Mouse (Mus musculus): ENCODE results near the gene Dpagt1. TPM values are rescaled to one million over a fixed set of nuclear protein-coding genes. Genes with fewer than 3 reads are reported as not detected.
"Not testable (repeated sequence)": the region's sequence is repeated elsewhere in the genome, so short reads cannot be mapped to it uniquely, and the experiment has no call there.

Gene Dpagt1
- polyA plus RNA-seq, 1 experiment = 0.15 TPM

DNA sequence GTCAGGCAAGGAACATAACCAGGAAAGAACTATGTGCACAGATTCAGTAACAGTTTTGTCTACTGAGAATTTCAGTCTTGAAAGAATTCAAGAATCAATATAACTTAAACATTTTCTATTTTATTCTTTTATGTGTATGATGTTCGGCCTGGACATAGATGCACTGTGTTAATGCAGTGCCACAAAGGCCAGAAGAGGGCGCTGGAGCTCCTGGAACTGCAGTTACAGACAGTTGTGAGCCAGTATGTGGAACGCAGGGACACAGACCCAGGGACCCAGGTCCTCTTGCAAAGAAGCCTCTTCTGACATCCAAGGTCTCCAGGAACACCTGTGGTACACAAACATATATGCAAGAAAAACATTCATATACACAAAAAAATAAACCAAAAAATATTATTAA, 38.7 kb downstream of the Dpagt1 start:
- Histone ChIP-seq H3K36me3 (ENCODE audit: control insufficient read depth) (peaks cover 6% of the 10 kb centered on the region), H3K4me3 (replicated peaks) (no peak overlapping the region), H3K27me3 (ENCODE audit: control insufficient read depth) (no peaks in the 10 kb centered on the region), H3K4me1 (ENCODE audit: control insufficient read depth) (peaks cover 23% of the 10 kb centered on the region), H3K9me3 (ENCODE audit: control insufficient read depth, low read length) (no peaks in the 10 kb centered on the region)
- TF ChIP-seq GATA1 (IDR thresholded peaks at IDR 0.05; ENCODE audit: low read length) (no peak), TAL1 (IDR thresholded peaks at IDR 0.05; ENCODE audit: low read length) (no peak)

DNA sequence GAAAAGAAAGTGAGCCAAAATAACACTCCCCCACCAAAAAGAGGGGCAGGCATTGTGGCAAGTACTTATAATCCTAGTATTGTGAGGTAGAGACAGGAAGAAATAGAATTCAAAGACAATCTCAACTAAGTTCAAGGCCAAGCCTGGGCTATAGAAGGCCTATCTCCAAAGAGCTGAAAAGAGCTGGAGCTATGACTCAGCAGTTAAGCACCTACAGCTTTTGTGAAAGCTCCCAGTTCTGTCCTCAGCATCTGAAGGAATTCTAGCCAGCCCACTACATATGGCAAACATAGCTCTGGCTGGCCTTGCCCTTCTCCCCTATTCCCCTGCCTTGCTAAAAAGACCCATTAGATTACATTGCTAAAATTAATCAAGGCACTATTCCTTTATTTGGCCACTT, 47.6 kb downstream of the Dpagt1 start:
- no peaks in the 10 kb centered on the region for H3K36me3 ChIP-seq (ENCODE audit: control insufficient read depth)
- TF ChIP-seq GATA1 (IDR thresholded peaks at IDR 0.05; ENCODE audit: low read length) (no peak), TAL1 (IDR thresholded peaks at IDR 0.05; ENCODE audit: low read length) (no peak)
- H3K4me1 ChIP-seq (ENCODE audit: control insufficient read depth) = peaks cover 19% of the 10 kb centered on the region
- no peaks in the 10 kb centered on the region for H3K27me3 ChIP-seq (ENCODE audit: control insufficient read depth)
- H3K9me3 ChIP-seq (ENCODE audit: control insufficient read depth, low read length) = no peaks in the 10 kb centered on the region
- no peak overlapping the region for H3K4me3 ChIP-seq (replicated peaks)

- Histone ChIP-seq H3K4me3 (replicated peaks) (no peak overlapping the region), H3K9me3 (ENCODE audit: control insufficient read depth, low read length) (no peaks in the 10 kb centered on the region), H3K27me3 (ENCODE audit: control insufficient read depth) (no peaks in the 10 kb centered on the region), H3K4me1 (ENCODE audit: control insufficient read depth) (peaks cover 41% of the 10 kb centered on the region), H3K36me3 (ENCODE audit: control insufficient read depth) (peaks cover 9% of the 10 kb centered on the region)
- TF ChIP-seq GATA1 (IDR thresholded peaks at IDR 0.05; ENCODE audit: low read length) = no peak
- no peak for TF ChIP-seq TAL1 (IDR thresholded peaks at IDR 0.05; ENCODE audit: low read length)
Measured at GRCm38 (mm10) chr9:44376141-44376540, 50.3 kb downstream of the Dpagt1 start.

DNA sequence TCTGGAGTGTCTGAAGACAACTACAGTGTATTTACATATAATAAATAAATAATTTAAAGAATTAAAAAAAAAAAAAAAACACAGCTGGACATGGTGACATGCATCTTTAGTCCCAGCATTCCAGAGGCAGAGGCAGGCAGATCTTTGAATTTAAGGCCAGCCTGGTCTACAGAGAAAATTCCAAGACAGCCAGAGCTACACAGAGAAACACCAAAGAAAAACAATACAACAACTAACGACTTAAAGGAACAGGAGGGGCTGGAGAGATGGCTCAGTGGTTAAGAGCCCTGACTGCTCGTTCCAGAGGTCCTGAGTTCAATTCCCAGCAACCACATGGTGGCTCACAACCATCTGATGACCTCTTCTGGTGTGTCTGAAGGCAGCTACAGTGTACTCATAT, 51.5 kb downstream of the Dpagt1 start:
- H3K27me3 ChIP-seq (ENCODE audit: control insufficient read depth); H3K4me3 ChIP-seq (replicated peaks); H3K9me3 ChIP-seq (ENCODE audit: control insufficient read depth, low read length): not testable (repeated sequence)
- peaks cover 46% of the 10 kb centered on the region for H3K4me1 ChIP-seq (ENCODE audit: control insufficient read depth)
- peaks cover 21% of the 10 kb centered on the region for H3K36me3 ChIP-seq (ENCODE audit: control insufficient read depth)

DNA sequence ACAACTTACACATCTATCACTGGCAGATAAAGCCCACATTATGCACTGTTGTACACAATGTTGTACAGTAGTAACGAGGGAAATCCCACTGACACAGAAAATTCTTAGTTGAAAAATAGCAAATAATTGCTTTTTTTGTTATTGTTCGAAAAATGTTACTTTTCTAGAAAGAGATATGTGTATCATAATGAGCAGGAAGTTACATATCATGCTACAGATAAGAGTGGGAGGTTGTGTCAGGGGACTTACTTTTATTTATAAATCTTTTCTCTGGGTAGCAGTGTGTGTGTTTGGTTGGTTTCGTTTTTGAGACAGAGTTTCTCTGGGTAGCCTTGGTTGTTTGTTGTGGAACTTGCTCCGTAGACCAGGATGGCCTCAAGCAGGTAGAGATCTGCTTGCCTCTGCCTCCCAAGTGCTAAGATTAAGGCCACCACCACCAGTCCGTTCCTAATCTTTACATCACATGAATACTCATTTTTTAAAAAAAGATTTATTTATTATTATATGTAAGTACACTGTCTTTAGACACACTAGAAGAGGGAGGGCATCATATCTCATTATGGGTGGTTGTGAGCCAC, 52.4 kb downstream of the Dpagt1 start:
- H3K4me1 ChIP-seq (ENCODE audit: control insufficient read depth) = peaks cover 46% of the 10 kb centered on the region
- no peaks in the 10 kb centered on the region for H3K9me3 ChIP-seq (ENCODE audit: control insufficient read depth, low read length)
- H3K27me3 ChIP-seq (ENCODE audit: control insufficient read depth) = no peaks in the 10 kb centered on the region
- no peak for TF ChIP-seq TAL1 (IDR thresholded peaks at IDR 0.05; ENCODE audit: low read length)
- no peak for TF ChIP-seq GATA1 (IDR thresholded peaks at IDR 0.05; ENCODE audit: low read length)
- peak overlapping the region; percentile 79 for H3K4me3 ChIP-seq (replicated peaks)
- peaks cover 30% of the 10 kb centered on the region for H3K36me3 ChIP-seq (ENCODE audit: control insufficient read depth)

DNA sequence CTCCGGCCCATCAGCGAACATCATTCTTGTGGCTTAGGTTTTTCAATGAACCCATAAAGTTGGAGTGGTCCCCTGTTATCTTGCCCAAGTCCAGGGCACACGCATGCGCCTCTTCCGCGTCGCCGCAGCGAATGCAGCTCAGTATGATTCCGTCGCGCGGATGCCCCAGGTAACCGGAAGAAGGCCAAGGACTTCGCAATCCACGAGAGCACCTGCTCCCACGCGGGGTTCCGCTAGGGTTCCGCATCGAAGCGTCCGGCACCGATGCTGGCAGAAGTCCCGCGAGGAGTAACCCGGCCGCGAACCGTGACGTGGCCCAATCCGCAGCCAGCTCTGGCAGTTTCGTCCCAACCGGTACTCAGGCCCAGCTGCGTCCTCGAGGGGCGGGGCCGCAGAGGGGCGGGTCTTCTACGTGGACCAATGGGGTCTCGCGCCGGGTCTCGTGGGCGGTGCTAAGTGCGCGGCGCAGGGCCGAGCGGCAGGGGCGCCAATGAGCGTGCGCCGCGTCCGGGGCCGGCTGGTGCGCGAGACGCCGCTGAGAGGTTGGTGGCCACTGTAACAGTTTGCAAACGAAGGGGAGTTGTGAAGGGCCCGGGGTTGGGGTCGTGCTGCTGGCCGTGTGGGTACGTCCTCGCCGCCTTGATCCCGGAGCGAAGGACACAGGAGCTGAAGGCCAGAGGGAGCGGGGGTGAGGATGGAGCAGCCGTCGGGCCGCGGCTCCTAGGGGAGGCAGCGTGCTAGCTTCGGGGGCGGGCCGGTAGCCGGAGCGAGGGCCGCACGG, 53.4 kb downstream of the Dpagt1 start, which contains the start of gene Hyou1:
Hyou1 (plus strand) TSS at position 437 of the 781 bp plus-strand sequence.
- no peak for TF ChIP-seq TAL1 (IDR thresholded peaks at IDR 0.05; ENCODE audit: low read length)
- peak; percentile 78 for TF ChIP-seq GATA1 (IDR thresholded peaks at IDR 0.05; ENCODE audit: low read length)
- H3K4me3 ChIP-seq (replicated peaks) = peak within 1 kb of the TSS; percentile 79
- H3K4me1 ChIP-seq (ENCODE audit: control insufficient read depth) = peaks cover 38% of the 10 kb centered on the region
- no peaks in the 10 kb centered on the region for H3K27me3 ChIP-seq (ENCODE audit: control insufficient read depth)
- H3K36me3 ChIP-seq (ENCODE audit: control insufficient read depth) = peaks cover 40% of the 10 kb centered on the region
- no peaks in the 10 kb centered on the region for H3K9me3 ChIP-seq (ENCODE audit: control insufficient read depth, low read length)

GRCm38 (mm10) chr9:44379862-44380261, 54.0 kb downstream of the Dpagt1 start:
- H3K36me3 ChIP-seq (ENCODE audit: control insufficient read depth) = peaks cover 46% of the 10 kb centered on the region
- peaks cover 38% of the 10 kb centered on the region for H3K4me1 ChIP-seq (ENCODE audit: control insufficient read depth)
- TF ChIP-seq TAL1 (IDR thresholded peaks at IDR 0.05; ENCODE audit: low read length) = no peak
- no peak for TF ChIP-seq GATA1 (IDR thresholded peaks at IDR 0.05; ENCODE audit: low read length)
- peak overlapping the region; percentile 79 for H3K4me3 ChIP-seq (replicated peaks)
- H3K9me3 ChIP-seq (ENCODE audit: control insufficient read depth, low read length) = no peaks in the 10 kb centered on the region
- no peaks in the 10 kb centered on the region for H3K27me3 ChIP-seq (ENCODE audit: control insufficient read depth)

Other genes with a start within 250 kb of the Dpagt1 start
- not detected in 2 replicates for gene Mfrp, start 224.3 kb upstream of the Dpagt1 start, polyA plus RNA-seq (2012)
- 0.08 TPM in 1 of 2 replicates, not detected in the other for gene C1qtnf5, start 218.8 kb upstream of the Dpagt1 start, polyA plus RNA-seq (2012)
- gene Gm49380, start 212.5 kb upstream of the Dpagt1 start, polyA plus RNA-seq (2012) = not detected in 2 replicates
- 8.5 and 11.1 TPM in 2 replicates for gene Rnf26, start 212.5 kb upstream of the Dpagt1 start, polyA plus RNA-seq (2012)
- not detected in 2 replicates for gene Mcam, start 191.6 kb upstream of the Dpagt1 start, polyA plus RNA-seq (2012)
- 0.13 and 0.16 TPM in 2 replicates for gene Cbl, start 92.0 kb upstream of the Dpagt1 start, polyA plus RNA-seq (2012)
- gene Ccdc153, start 85.3 kb upstream of the Dpagt1 start, polyA plus RNA-seq (2012) = not detected in 2 replicates
- not detected in 2 replicates for gene Pdzd3, start 74.5 kb upstream of the Dpagt1 start, polyA plus RNA-seq (2012)
- gene Nlrx1, start 57.4 kb upstream of the Dpagt1 start, polyA plus RNA-seq (2012) = 0.07 TPM in 1 of 2 replicates, not detected in the other
- 19.1 and 19.9 TPM in 2 replicates for gene Abcg4, start 37.4 kb upstream of the Dpagt1 start, polyA plus RNA-seq (2012)
- 0.57 and 0.75 TPM in 2 replicates for gene Hinfp, start 20.3 kb upstream of the Dpagt1 start, polyA plus RNA-seq (2012)
- 24.5 and 25.4 TPM in 2 replicates for gene C2cd2l, start 5.7 kb upstream of the Dpagt1 start, polyA plus RNA-seq (2012)
- 364 and 434 TPM in 2 replicates for gene H2afx, start 8.7 kb downstream of the Dpagt1 start, polyA plus RNA-seq (2012)
- 331 and 361 TPM in 2 replicates for gene Hmbs, start 18.2 kb downstream of the Dpagt1 start, polyA plus RNA-seq (2012)
- gene Vps11, start 35.7 kb downstream of the Dpagt1 start, polyA plus RNA-seq (2012) = 1.4 and 1.5 TPM in 2 replicates
- 0.69 and 0.80 TPM in 2 replicates for gene Hyou1, start 53.5 kb downstream of the Dpagt1 start, polyA plus RNA-seq (2012)
- 0.23 and 0.31 TPM in 2 replicates for gene Slc37a4, start 70.8 kb downstream of the Dpagt1 start, polyA plus RNA-seq (2012)
- 16.3 and 35.8 TPM in 2 replicates for gene Rps25, start 81.1 kb downstream of the Dpagt1 start, polyA plus RNA-seq (2012)
- 0.37 and 0.65 TPM in 2 replicates for gene Trappc4, start 81.6 kb downstream of the Dpagt1 start, polyA plus RNA-seq (2012)
- 1.1 and 1.5 TPM in 2 replicates for gene Ccdc84, start 92.5 kb downstream of the Dpagt1 start, polyA plus RNA-seq (2012)
- not detected in 2 replicates for gene Foxr1, start 115.1 kb downstream of the Dpagt1 start, polyA plus RNA-seq (2012)
- not detected in 2 replicates for gene Upk2, start 129.0 kb downstream of the Dpagt1 start, polyA plus RNA-seq (2012)
- 0.06 and 0.09 TPM in 2 replicates for gene Bcl9l, start 156.8 kb downstream of the Dpagt1 start, polyA plus RNA-seq (2012)
- not detected in 2 replicates for gene Cxcr5, start 235.9 kb downstream of the Dpagt1 start, polyA plus RNA-seq (2012)

All from erythroblast, embryonic 14.5 days (primary cell).